In the genomic region with DNA sequence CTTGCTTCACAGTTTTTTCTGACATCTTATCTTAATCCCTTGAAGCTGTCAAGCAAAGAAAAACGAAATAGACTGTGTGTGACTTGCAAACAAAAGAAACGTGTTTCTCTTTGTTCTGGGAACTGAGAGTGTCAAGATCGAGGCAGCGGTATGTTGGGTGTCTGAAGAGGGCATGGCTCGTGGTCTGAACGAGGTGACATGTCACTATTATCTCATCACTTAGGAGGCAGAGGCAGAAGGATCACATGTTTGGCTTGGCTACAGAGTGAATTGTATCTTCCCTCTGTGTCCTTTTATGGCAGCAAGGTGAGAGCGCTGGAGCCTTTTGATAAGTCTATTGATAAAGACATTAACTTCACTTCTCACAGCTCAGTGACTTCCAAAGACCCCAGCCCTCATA, we compare ENCODE assay signal across 28 mouse cellular contexts.
DNase-seq lines count a peak whose midpoint lies in the region; ATAC-seq lines count a peak whose summit lies in the region.
"Had no signal": no experiment of that assay in that cellular context is flagged by ENCODE, and none has a peak within 500 bp of the region (broad histone marks: within the 10 kb centered on the region; RNA-seq: fewer than 3 reads in every experiment).

No protein-coding gene starts in this region.

- no peak overlapping the region for H3K9ac ChIP-seq in liver, embryonic 13.5 days
- H3K9ac ChIP-seq: embryonic facial prominence, embryonic 12.5 days; hindbrain, embryonic 15.5 days; kidney, embryonic 15.5 days; limb, embryonic 13.5 days; liver, embryonic 12.5 days; neural tube, embryonic 15.5 days had no signal

- WGBS in heart, embryonic 10.5 days = 31% methylated on average over 7 of the region's 7 CpGs
- WGBS in liver, embryonic 13.5 days (ENCODE audit: insufficient replicate concordance) = 24% methylated on average over 7 of the region's 7 CpGs

- DNase-seq in heart, embryonic 10.5 days (ENCODE audit: low spot score) = no peak
- no peak for DNase-seq in heart, postnatal 4 days
- no peak for DNase-seq in liver, embryonic 13.5 days
- no peak for DNase-seq in liver
- DNase-seq in c-Kit-positive CD71-positive TER-119-positive erythroid progenitor cells, embryonic 14.5 days (ENCODE audit: low spot score) = no peak
- DNase-seq: cerebellum, adult 11 months; cerebellum, adult 9-10 months; cerebellum, postnatal 36 days; embryo, embryonic 11 days; midbrain, embryonic 14.5 days; retina, postnatal 1 day; right cerebral cortex, postnatal 14 days; thymus, postnatal 4 days had no signal

- H3K4me3 ChIP-seq in heart, embryonic 10.5 days = no peak overlapping the region
- no peak overlapping the region for H3K4me3 ChIP-seq in liver, embryonic 13.5 days (replicated peaks)
- H3K4me3 ChIP-seq: embryonic facial prominence, embryonic 12.5 days; hindbrain, embryonic 10.5 days; hindbrain, embryonic 15.5 days; kidney, embryonic 15.5 days; layer of hippocampus, adult 2 months; left cerebral cortex, adult 2 months; limb, embryonic 13.5 days; liver, embryonic 12.5 days; neural tube, embryonic 15.5 days had no signal

- no peaks in the 10 kb centered on the region for H3K27me3 ChIP-seq in heart, embryonic 10.5 days (ENCODE audit: insufficient read depth, poor library complexity, severe bottlenecking)
- no peaks in the 10 kb centered on the region for H3K27me3 ChIP-seq in liver, embryonic 13.5 days
- H3K27me3 ChIP-seq: embryonic facial prominence, embryonic 12.5 days; hindbrain, embryonic 15.5 days; kidney, embryonic 15.5 days; limb, embryonic 13.5 days; neural tube, embryonic 15.5 days had no signal

- no peaks in the 10 kb centered on the region for H3K9me3 ChIP-seq in heart, embryonic 10.5 days
- H3K9me3 ChIP-seq in liver, embryonic 13.5 days (replicated peaks) = no peaks in the 10 kb centered on the region
- H3K9me3 ChIP-seq: embryonic facial prominence, embryonic 12.5 days; hindbrain, embryonic 10.5 days; hindbrain, embryonic 15.5 days; kidney, embryonic 15.5 days; limb, embryonic 13.5 days; liver, embryonic 12.5 days; neural tube, embryonic 15.5 days had no signal

- H3K4me2 ChIP-seq in liver, embryonic 13.5 days = no peak overlapping the region
- H3K4me2 ChIP-seq: embryonic facial prominence, embryonic 12.5 days; hindbrain, embryonic 15.5 days; kidney, embryonic 15.5 days; limb, embryonic 13.5 days; liver, embryonic 12.5 days; neural tube, embryonic 15.5 days had no signal

- peak overlapping the region; percentile 77; the same call in 1 of the 2 replicates for H3K27ac ChIP-seq in heart, embryonic 10.5 days
- H3K27ac ChIP-seq in liver, embryonic 13.5 days = peak overlapping the region; percentile 20; the same call in 1 of the 2 replicates
- H3K27ac ChIP-seq: embryonic facial prominence, embryonic 12.5 days; hindbrain, embryonic 10.5 days; hindbrain, embryonic 15.5 days; kidney, embryonic 15.5 days; layer of hippocampus, adult 2 months; left cerebral cortex, adult 2 months; limb, embryonic 13.5 days; liver, embryonic 12.5 days; neural tube, embryonic 15.5 days had no signal

- H3K36me3 ChIP-seq in heart, embryonic 10.5 days = no peaks in the 10 kb centered on the region
- H3K36me3 ChIP-seq in liver, embryonic 13.5 days = no peaks in the 10 kb centered on the region
- H3K36me3 ChIP-seq: embryonic facial prominence, embryonic 12.5 days; hindbrain, embryonic 10.5 days; hindbrain, embryonic 15.5 days; kidney, embryonic 15.5 days; limb, embryonic 13.5 days; liver, embryonic 12.5 days; neural tube, embryonic 15.5 days had no signal

- 0 out of 2 replicates have a peak, but pooled peaks have one; percentile 29 for ATAC-seq in liver, embryonic 13.5 days (ENCODE audit: low read depth)
- peak; percentile 37; the same call in 1 of the 2 replicates for ATAC-seq in megakaryocyte progenitor cell, adult 5-6 weeks (replicated peaks; ENCODE audit: poor library complexity)
- no peak for ATAC-seq in activated CD4-positive, CD25-positive, alpha-beta regulatory T cell, adult 4 months
- ATAC-seq: CD4-positive, CD25-positive, alpha-beta regulatory T cell, adult 4 months; forebrain, embryonic 14.5 days; inflammation-experienced regulatory T-cells, adult 6 months; lung, postnatal 0 days had no signal

- peaks cover 37% of the 10 kb centered on the region for H3K4me1 ChIP-seq in heart, embryonic 10.5 days
- peaks cover 44% of the 10 kb centered on the region for H3K4me1 ChIP-seq in liver, embryonic 13.5 days (replicated peaks)
- H3K4me1 ChIP-seq: embryonic facial prominence, embryonic 12.5 days; limb, embryonic 13.5 days had no signal
